Mouse (Mus musculus): ENCODE measurements around the gene Epha1.

The Epha1 gene

GRCm38 (mm10) chr6:42377280-42377679, 4.2 kb upstream of the Epha1 start:
- Histone ChIP-seq H3K9me3 (ENCODE audit: low read length) (peaks cover 2% of the 10 kb centered on the region), H3K27me3 (ENCODE audit: insufficient read depth, low read length) (peaks cover 82% of the 10 kb centered on the region), H3K4me3 (replicated peaks; ENCODE audit: low read length) (no peak overlapping the region), H3K4me1 (replicated peaks; ENCODE audit: low read depth, low read length) (peaks cover 38% of the 10 kb centered on the region), H3K36me3 (ENCODE audit: insufficient read depth, low read length) (no peaks in the 10 kb centered on the region)
- TF ChIP-seq CTCF (conservative IDR thresholded peaks at IDR 0.05; ENCODE audit: low read length) (no peak), NANOG (IDR thresholded peaks at IDR 0.05; ENCODE audit: borderline replicate concordance, low read length) (no peak), POU5F1 (IDR thresholded peaks at IDR 0.05; ENCODE audit: borderline replicate concordance, low read length) (no peak)

GRCm38 (mm10) chr6:42376504-42377019, 3.5 kb upstream of the Epha1 start:
- no peak for TF ChIP-seq POU5F1 (IDR thresholded peaks at IDR 0.05; ENCODE audit: borderline replicate concordance, low read length)
- no peak for TF ChIP-seq NANOG (IDR thresholded peaks at IDR 0.05; ENCODE audit: borderline replicate concordance, low read length)
- TF ChIP-seq CTCF (conservative IDR thresholded peaks at IDR 0.05; ENCODE audit: low read length) = no peak
- Histone ChIP-seq H3K4me1 (replicated peaks; ENCODE audit: low read depth, low read length) (peaks cover 33% of the 10 kb centered on the region), H3K36me3 (ENCODE audit: insufficient read depth, low read length) (no peaks in the 10 kb centered on the region), H3K9me3 (ENCODE audit: low read length) (peaks cover 9% of the 10 kb centered on the region), H3K4me3 (replicated peaks; ENCODE audit: low read length) (no peak overlapping the region), H3K27me3 (ENCODE audit: insufficient read depth, low read length) (peaks cover 82% of the 10 kb centered on the region)

- H3K4me1 ChIP-seq (replicated peaks; ENCODE audit: low read depth, low read length) = peaks cover 27% of the 10 kb centered on the region
- H3K4me3 ChIP-seq (replicated peaks; ENCODE audit: low read length) = no peak overlapping the region
- TF ChIP-seq POU5F1 (IDR thresholded peaks at IDR 0.05; ENCODE audit: borderline replicate concordance, low read length) (no peak), NANOG (IDR thresholded peaks at IDR 0.05; ENCODE audit: borderline replicate concordance, low read length) (no peak), CTCF (conservative IDR thresholded peaks at IDR 0.05; ENCODE audit: low read length) (no peak)
- H3K36me3 ChIP-seq (ENCODE audit: insufficient read depth, low read length) = no peaks in the 10 kb centered on the region
- H3K27me3 ChIP-seq (ENCODE audit: insufficient read depth, low read length) = peaks cover 83% of the 10 kb centered on the region
- H3K9me3 ChIP-seq (ENCODE audit: low read length) = peaks cover 14% of the 10 kb centered on the region
These were observed 2.9 kb upstream of the Epha1 start for GRCm38 (mm10) chr6:42376016-42376415.

GRCm38 (mm10) chr6:42375131-42375530, 2.1 kb upstream of the Epha1 start:
- Histone ChIP-seq H3K4me1 (replicated peaks; ENCODE audit: low read depth, low read length) (peaks cover 33% of the 10 kb centered on the region), H3K27me3 (ENCODE audit: insufficient read depth, low read length) (peaks cover 89% of the 10 kb centered on the region), H3K36me3 (ENCODE audit: insufficient read depth, low read length) (no peaks in the 10 kb centered on the region), H3K9me3 (ENCODE audit: low read length) (peaks cover 14% of the 10 kb centered on the region), H3K4me3 (replicated peaks; ENCODE audit: low read length) (no peak overlapping the region)
- TF ChIP-seq POU5F1 (IDR thresholded peaks at IDR 0.05; ENCODE audit: borderline replicate concordance, low read length) (no peak), NANOG (IDR thresholded peaks at IDR 0.05; ENCODE audit: borderline replicate concordance, low read length) (no peak), CTCF (conservative IDR thresholded peaks at IDR 0.05; ENCODE audit: low read length) (no peak)

GRCm38 (mm10) chr6:42374701-42375100, 1.6 kb upstream of the Epha1 start:
- Histone ChIP-seq H3K9me3 (ENCODE audit: low read length) (peaks cover 14% of the 10 kb centered on the region), H3K4me1 (replicated peaks; ENCODE audit: low read depth, low read length) (peaks cover 32% of the 10 kb centered on the region), H3K36me3 (ENCODE audit: insufficient read depth, low read length) (no peaks in the 10 kb centered on the region), H3K27me3 (ENCODE audit: insufficient read depth, low read length) (peaks cover 86% of the 10 kb centered on the region), H3K4me3 (replicated peaks; ENCODE audit: low read length) (no peak overlapping the region)
- TF ChIP-seq POU5F1 (IDR thresholded peaks at IDR 0.05; ENCODE audit: borderline replicate concordance, low read length) = no peak
- no peak for TF ChIP-seq NANOG (IDR thresholded peaks at IDR 0.05; ENCODE audit: borderline replicate concordance, low read length)
- no peak for TF ChIP-seq CTCF (conservative IDR thresholded peaks at IDR 0.05; ENCODE audit: low read length)

- Histone ChIP-seq H3K4me1 (replicated peaks; ENCODE audit: low read depth, low read length) (peaks cover 27% of the 10 kb centered on the region), H3K9me3 (ENCODE audit: low read length) (peaks cover 14% of the 10 kb centered on the region), H3K27me3 (ENCODE audit: insufficient read depth, low read length) (peaks cover 77% of the 10 kb centered on the region), H3K36me3 (ENCODE audit: insufficient read depth, low read length) (no peaks in the 10 kb centered on the region), H3K4me3 (replicated peaks; ENCODE audit: low read length) (peak overlapping the region; percentile 83)
- TF ChIP-seq CTCF (conservative IDR thresholded peaks at IDR 0.05; ENCODE audit: low read length) = no peak
- no peak for TF ChIP-seq POU5F1 (IDR thresholded peaks at IDR 0.05; ENCODE audit: borderline replicate concordance, low read length)
- TF ChIP-seq NANOG (IDR thresholded peaks at IDR 0.05; ENCODE audit: borderline replicate concordance, low read length) = no peak
These were observed 782 bp upstream of the Epha1 start for GRCm38 (mm10) chr6:42373669-42374430.

- Histone ChIP-seq H3K9me3 (ENCODE audit: low read length) (peaks cover 14% of the 10 kb centered on the region), H3K27me3 (ENCODE audit: insufficient read depth, low read length) (peaks cover 69% of the 10 kb centered on the region), H3K4me3 (replicated peaks; ENCODE audit: low read length) (peak overlapping the region; percentile 83), H3K4me1 (replicated peaks; ENCODE audit: low read depth, low read length) (peaks cover 27% of the 10 kb centered on the region), H3K36me3 (ENCODE audit: insufficient read depth, low read length) (no peaks in the 10 kb centered on the region)
- TF ChIP-seq POU5F1 (IDR thresholded peaks at IDR 0.05; ENCODE audit: borderline replicate concordance, low read length) (no peak), CTCF (conservative IDR thresholded peaks at IDR 0.05; ENCODE audit: low read length) (no peak)
These were observed 650 bp downstream of the Epha1 start for GRCm38 (mm10) chr6:42372421-42372815.

GRCm38 (mm10) chr6:42372001-42372400, 1.1 kb downstream of the Epha1 start:
- H3K27me3 ChIP-seq (ENCODE audit: insufficient read depth, low read length) = peaks cover 69% of the 10 kb centered on the region
- H3K36me3 ChIP-seq (ENCODE audit: insufficient read depth, low read length) = no peaks in the 10 kb centered on the region
- peaks cover 27% of the 10 kb centered on the region for H3K4me1 ChIP-seq (replicated peaks; ENCODE audit: low read depth, low read length)
- TF ChIP-seq NANOG (IDR thresholded peaks at IDR 0.05; ENCODE audit: borderline replicate concordance, low read length) (no peak), CTCF (conservative IDR thresholded peaks at IDR 0.05; ENCODE audit: low read length) (no peak)
- peak overlapping the region; percentile 83; the same call in 1 of the 2 replicates for H3K4me3 ChIP-seq (replicated peaks; ENCODE audit: low read length)
- peaks cover 14% of the 10 kb centered on the region for H3K9me3 ChIP-seq (ENCODE audit: low read length)

Measured in E14TG2a.4 (cell line).